Mouse (Mus musculus) MEL (cell line): Measurements from ENCODE around the gene Gabarapl2. TPM values are rescaled to one million over a fixed set of nuclear protein-coding genes. Genes with fewer than 3 reads are reported as not detected.

Source experiments
- DNase-seq: peaks from one replicate; pipeline ENCODE4 v3.0.0; 2011; ENCODE audit warnings: low read depth, low spot score
- H3K27ac ChIP-seq: 2 replicates; pipeline ENCODE4 v1.5.1; 2012; ENCODE audit warnings: low read depth, mild to moderate bottlenecking, control low read depth, low read length, moderate library complexity; ENCODE audit not compliant: control insufficient read depth
- H3K27me3 ChIP-seq, 2 experiments: fragments of 150-350 bp in 1 of 2; sonication (generic) in 1 of 2; 2 replicates each; pipeline ENCODE4 v1.6.1; 2012; ENCODE audit warnings: low read length in 2 of 2, mild to moderate bottlenecking in 2 of 2, improper control_type of control experiment in 1 of 2, moderate library complexity in 1 of 2; ENCODE audit not compliant: insufficient read depth in 2 of 2, control insufficient read depth in 1 of 2
- H3K36me3 ChIP-seq, 2 experiments: 2 replicates each; pipeline ENCODE4 v1.6.1; 2012 to 2014; ENCODE audit warnings: low read length in 2 of 2, improper control_type of control experiment in 1 of 2, inconsistent platforms in 1 of 2, mild to moderate bottlenecking in 1 of 2; ENCODE audit not compliant: insufficient read depth in 2 of 2, control insufficient read depth in 1 of 2
- H3K4me1 ChIP-seq, 2 experiments: fragments of 150-350 bp in 1 of 2; sonication (generic) in 1 of 2; 2 replicates each; pipeline ENCODE4 v1.6.1; 2012; ENCODE audit warnings: low read length in 2 of 2, improper control_type of control experiment in 1 of 2, mild to moderate bottlenecking in 1 of 2; ENCODE audit not compliant: insufficient read depth in 2 of 2, control insufficient read depth in 1 of 2
- H3K4me3 ChIP-seq, 2 experiments: fragments of 150-350 bp in 1 of 2; sonication (generic) in 1 of 2; 2 replicates each; pipeline ENCODE4 v1.5.1; 2012; ENCODE audit warnings: low read depth in 2 of 2, low read length in 2 of 2, mild to moderate bottlenecking in 2 of 2, moderate library complexity in 2 of 2, control low read depth in 1 of 2, improper control_type of control experiment in 1 of 2; ENCODE audit not compliant: control insufficient read depth in 1 of 2, insufficient read depth in 1 of 2
- H3K79me2 ChIP-seq: 2 replicates; pipeline ENCODE4 v1.6.1; 2012; ENCODE audit warnings: mild to moderate bottlenecking, low read length, moderate library complexity; ENCODE audit not compliant: control insufficient read depth, poor library complexity, insufficient read depth
- H3K9ac ChIP-seq: 2 replicates; pipeline ENCODE4 v1.6.1; 2012; ENCODE audit warnings: low read depth, mild to moderate bottlenecking, control low read depth, low read length, moderate library complexity; ENCODE audit not compliant: control insufficient read depth, poor library complexity, severe bottlenecking
- H3K9me3 ChIP-seq: fragments of 150-350 bp; sonication (generic); replicated peaks from 2 replicates; pipeline ENCODE4 v1.6.1; 2012; ENCODE audit warnings: mild to moderate bottlenecking, low read length, improper control_type of control experiment, moderate library complexity; ENCODE audit not compliant: insufficient read depth
- E2F4 ChIP-seq: IDR thresholded peaks from 2 replicates; pipeline ENCODE4 v1.6.1; 2011; ENCODE audit warnings: low read depth, low read length, improper control_type of control experiment, borderline replicate concordance
- ELF1 ChIP-seq: IDR thresholded peaks from 2 replicates; pipeline ENCODE4 v1.6.1; 2014; ENCODE audit warnings: low read depth, mild to moderate bottlenecking, inconsistent platforms, low read length, improper control_type of control experiment, moderate library complexity
- EP300 ChIP-seq, 2 experiments: IDR thresholded peaks; 2 replicates each; pipeline ENCODE4 v1.6.1; 2011; ENCODE audit warnings: improper control_type of control experiment in 2 of 2, low read length in 2 of 2, low read depth in 1 of 2, mild to moderate bottlenecking in 1 of 2
- HCFC1 ChIP-seq: IDR thresholded peaks from 2 replicates; pipeline ENCODE4 v1.6.1; 2012; ENCODE audit warnings: low read depth, mild to moderate bottlenecking, inconsistent platforms, low read length, improper control_type of control experiment, moderate library complexity
- MAZ ChIP-seq: IDR thresholded peaks from 2 replicates; pipeline ENCODE4 v1.6.1; 2012; ENCODE audit warnings: low read depth, mild to moderate bottlenecking, inconsistent platforms, low read length, improper control_type of control experiment
- MYB ChIP-seq: IDR thresholded peaks from 2 replicates; pipeline ENCODE4 v1.6.1; 2011; ENCODE audit warnings: mild to moderate bottlenecking, low read depth, low read length, improper control_type of control experiment
- MYC ChIP-seq: IDR thresholded peaks from 2 replicates; pipeline ENCODE4 v1.6.1; 2011; ENCODE audit warnings: low read depth, mild to moderate bottlenecking, low read length, improper control_type of control experiment, moderate library complexity
- NELFE ChIP-seq: IDR thresholded peaks from 2 replicates; pipeline ENCODE4 v1.6.1; 2011; ENCODE audit warnings: low read depth, low read length, improper control_type of control experiment
- POLR2A ChIP-seq, 2 experiments: IDR thresholded peaks; 2 replicates each; pipeline ENCODE4 v1.6.1; 2011 to 2012; ENCODE audit warnings: low read length in 2 of 2, mild to moderate bottlenecking in 2 of 2, control low read depth in 1 of 2, improper control_type of control experiment in 1 of 2, low read depth in 1 of 2, moderate library complexity in 1 of 2; ENCODE audit not compliant: control insufficient read depth in 1 of 2, insufficient read depth in 1 of 2, poor library complexity in 1 of 2
- RCOR1 ChIP-seq: IDR thresholded peaks from 2 replicates; pipeline ENCODE4 v1.6.1; 2012; ENCODE audit warnings: low read depth, mild to moderate bottlenecking, inconsistent platforms, low read length, improper control_type of control experiment
- SIN3A ChIP-seq: IDR thresholded peaks from 2 replicates; pipeline ENCODE4 v1.6.1; 2012; ENCODE audit warnings: low read length, improper control_type of control experiment, inconsistent platforms
- TAL1 ChIP-seq: IDR thresholded peaks from 2 replicates; pipeline ENCODE4 v1.6.1; 2012; ENCODE audit warnings: mild to moderate bottlenecking, inconsistent platforms, low read length, moderate library complexity, mixed read lengths
- TCF12 ChIP-seq: IDR thresholded peaks from 2 replicates; pipeline ENCODE4 v1.6.1; 2014; ENCODE audit warnings: low read depth, mild to moderate bottlenecking, inconsistent platforms, low read length, improper control_type of control experiment, moderate library complexity
- polyA plus RNA-seq, 2 experiments: library from polyadenylated mRNA; stranded (reverse) in 1 of 2; unstranded in 1 of 2; fragments of >175 nt in 1 of 2; fragments of >200 nt in 1 of 2; gene quantifications; 2 replicates each; pipeline versions ENCODE4 v1.2.1 to v1.2.4; 2012; ENCODE audit warnings: low replicate concordance in 2 of 2, low read depth in 1 of 2; ENCODE audit not compliant: insufficient read length in 2 of 2, insufficient read depth in 1 of 2, missing spikeins in 1 of 2
- total RNA-seq: library from RNA; depleted of rRNA; stranded (reverse); fragments of 300-350 nt; gene quantifications from 2 replicates; pipeline ENCODE4 v1.2.3, GENCODE M21; 2012; rRNA removed

Gene Gabarapl2
- 18.4 and 21.6 TPM in 2 replicates for total RNA-seq
- 10 to 100 TPM in 1 of 2 experiments, not detected in 1; 22.5 TPM for polyA plus RNA-seq

DNA sequence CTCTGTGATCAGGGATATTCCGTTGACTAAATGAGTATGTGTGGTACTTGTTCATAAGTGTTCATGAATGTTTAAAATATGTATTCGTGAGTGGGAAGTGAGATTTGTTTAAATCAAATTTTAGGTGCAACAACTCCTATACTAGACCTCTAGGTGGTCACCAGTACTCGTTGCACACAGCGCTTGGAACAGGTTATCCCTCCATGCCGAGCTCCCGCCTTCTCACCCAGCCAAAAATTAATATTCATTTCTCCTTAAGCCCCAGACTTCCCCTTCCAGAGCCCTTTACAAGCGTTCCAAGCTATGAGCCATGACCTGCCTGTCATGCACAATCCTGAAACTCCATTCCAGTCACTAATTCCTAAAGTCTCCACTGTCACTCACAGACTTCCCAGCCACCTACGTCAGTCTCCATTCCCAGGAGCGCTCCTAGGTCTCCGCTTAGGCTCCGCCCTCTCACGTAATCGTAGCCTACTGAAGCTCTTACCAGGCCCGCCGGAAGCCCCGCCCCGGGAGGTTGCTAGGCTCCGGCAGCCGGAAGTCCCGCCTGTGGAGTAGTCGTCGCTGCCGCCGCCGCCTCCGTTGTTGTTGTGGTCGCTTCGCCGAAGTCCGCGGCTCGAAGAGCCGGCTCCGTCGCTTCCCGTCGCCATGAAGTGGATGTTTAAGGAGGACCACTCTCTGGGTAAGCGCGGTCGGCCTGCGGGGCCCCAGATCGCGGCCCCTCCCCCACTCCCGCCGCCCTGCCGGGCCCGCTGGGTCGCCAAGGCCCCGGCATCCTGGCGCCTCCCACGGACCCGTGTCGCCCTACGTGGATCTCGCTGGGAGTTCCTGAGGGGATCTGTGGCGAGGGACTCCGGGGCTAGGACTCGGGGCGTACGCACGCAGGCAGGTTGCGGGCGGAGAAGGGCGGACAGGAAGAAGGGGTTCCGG, at the start of gene Gabarapl2:
TSS of gene Gabarapl2 (plus strand) at position 533 of the 930 bp plus-strand sequence.
- Histone ChIP-seq H3K79me2 (peaks cover 5% of the 10 kb centered on the region; the same call in 1 of the 2 replicates), H3K9me3 (no peaks in the 10 kb centered on the region), H3K27ac (peak within 1 kb of the TSS; percentile 21; the same call in 1 of the 2 replicates), H3K4me3 (peak within 1 kb of the TSS; percentile 75 to 93), H3K4me1 (peaks cover 4 to 18% of the 10 kb centered on the region in 2 experiments), H3K27me3 (no peaks in the 10 kb centered on the region), H3K9ac (peak within 1 kb of the TSS; percentile 72), H3K36me3 (peaks cover 0 to 12% of the 10 kb centered on the region in 2 experiments; a peak in 3 of 4 replicates)
- DNase-seq, result peak; percentile 96
- 0 out of 2 replicates have a peak, but pooled peaks have one; percentile 51 for TF ChIP-seq E2F4
- TF ChIP-seq ELF1, result peak; percentile 61
- 0 out of 4 replicates have a peak, but pooled peaks of 1 of the 2 experiments have one; percentile 11 for TF ChIP-seq EP300 (IDR thresholded peaks at IDR 0.05; ENCODE audit: low read depth in 1 of 2, low read length in 2 of 2)
- no peak for TF ChIP-seq TCF12
- TF ChIP-seq TAL1, result no peak
- TF ChIP-seq HCFC1, result peak; percentile 77
- TF ChIP-seq RCOR1, result 0 out of 2 replicates have a peak, but pooled peaks have one; percentile 21
- peak; percentile 46; the same call in 1 of the 2 replicates for TF ChIP-seq NELFE
- TF ChIP-seq SIN3A, result peak; percentile 23
- TF ChIP-seq MAZ, result no peak
- peak; percentile 13 to 39; a peak in 1 of 4 replicates for TF ChIP-seq POLR2A (IDR thresholded peaks at IDR 0.05; ENCODE audit: control insufficient read depth in 1 of 2, insufficient read depth in 1 of 2, low read depth in 1 of 2, low read length in 2 of 2, poor library complexity in 1 of 2)

DNA sequence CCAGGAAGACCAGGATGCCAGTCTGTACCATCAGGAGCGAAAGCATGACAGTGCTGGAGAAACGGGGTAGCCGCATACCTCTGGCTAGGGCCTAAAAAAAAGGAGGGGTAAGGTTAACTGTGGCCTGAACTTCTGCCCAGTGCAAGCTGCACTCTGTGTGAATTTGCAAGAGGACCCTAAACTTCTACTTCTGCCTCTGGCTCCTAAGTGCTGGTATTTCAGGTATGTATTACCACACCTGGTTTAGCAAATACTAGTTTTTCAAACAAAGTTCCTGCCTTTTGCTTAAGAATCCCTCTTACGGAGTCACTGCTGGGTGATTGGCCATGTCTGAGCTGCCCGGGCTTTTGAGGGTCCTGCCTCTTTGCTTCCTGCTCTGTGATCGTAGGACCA, 49.6 kb upstream of the Gabarapl2 start:
- Histone ChIP-seq H3K36me3 (peaks cover 0 to 17% of the 10 kb centered on the region in 2 experiments; a peak in 2 of 4 replicates), H3K27me3 (no peaks in the 10 kb centered on the region), H3K9ac (no peak overlapping the region), H3K79me2 (no peaks in the 10 kb centered on the region), H3K27ac (no peak overlapping the region), H3K9me3 (no peaks in the 10 kb centered on the region), H3K4me3 (no peak overlapping the region), H3K4me1 (peaks cover 3 to 25% of the 10 kb centered on the region in 2 experiments; a peak in 2 of 4 replicates)
- TF ChIP-seq EP300 (IDR thresholded peaks at IDR 0.05; ENCODE audit: low read depth in 1 of 2, low read length in 2 of 2) (no peak), MYB (no peak), MYC (no peak)
- DNase-seq, result no peak
